Mouse (Mus musculus): ENCODE measurements around the gene Slc6a13.
A peak's percentile ranks its signal among the peaks of the same experiment; 100 is the strongest.

DNA sequence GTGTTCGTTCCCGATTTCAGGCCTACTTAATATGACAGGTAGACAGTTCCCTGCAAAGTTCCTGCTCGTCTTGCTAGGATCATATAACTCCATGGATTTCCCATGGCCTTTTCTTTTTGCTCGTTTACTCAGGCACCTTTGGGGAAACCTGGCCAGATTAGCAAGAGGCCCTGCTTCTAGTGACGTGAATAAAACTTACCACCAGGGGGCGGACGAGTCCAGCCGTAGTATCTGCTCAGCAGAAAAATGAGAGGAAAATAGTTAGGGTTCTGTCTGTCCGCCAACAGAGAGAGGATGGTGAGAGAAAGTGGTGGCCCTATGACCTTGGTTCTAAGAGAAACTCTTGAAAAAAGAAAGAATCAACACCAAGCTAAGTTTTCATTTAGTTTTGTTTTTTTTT is 39.5 kb upstream of the Slc6a13 start:
- peak; percentile 69; the same call in 1 of the 2 replicates for TF ChIP-seq ZNF384 (IDR thresholded peaks at IDR 0.05; ENCODE audit: low read depth, low read length)
- TF ChIP-seq HCFC1 (IDR thresholded peaks at IDR 0.05; ENCODE audit: borderline replicate concordance, insufficient read depth, low read length), result no peak
- TF ChIP-seq CHD2 (IDR thresholded peaks at IDR 0.05; ENCODE audit: low read depth, low read length), result no peak
- TF ChIP-seq MAFK (IDR thresholded peaks at IDR 0.05; ENCODE audit: insufficient read depth, low read depth, low read length), result peak; percentile 65
- peak; percentile 25; the same call in 1 of the 2 replicates for TF ChIP-seq ZC3H11A (IDR thresholded peaks at IDR 0.05; ENCODE audit: borderline replicate concordance, low read depth, low read length)
